Mouse (Mus musculus) urinary bladder, postnatal 4 days (tissue): Measurements from ENCODE around the gene Slc17a2.
A peak's percentile ranks its signal among the peaks of the same experiment; 100 is the strongest.
"Not testable (repeated sequence)": the region's sequence is repeated elsewhere in the genome, so short reads cannot be mapped to it uniquely, and the experiment has no call there.

Source experiments
- DNase-seq, 2 experiments: peaks; one replicate each; pipeline ENCODE4 v3.0.0; 2021 to 2022; ENCODE audit warnings: low spot score in 2 of 2

The Slc17a2 gene

GRCm38 (mm10) chr13:23806422-23807052, at the start of gene Slc17a2:
Gene Slc17a2 (plus strand): TSS chr13:23806993.
- no peak for DNase-seq

- DNase-seq = no peak
Observed at GRCm38 (mm10) chr13:23757211-23757773, 49.5 kb upstream of the Slc17a2 start.

GRCm38 (mm10) chr13:23757921-23758320, 48.9 kb upstream of the Slc17a2 start:
- DNase-seq = no peak

GRCm38 (mm10) chr13:23759251-23759771, 47.5 kb upstream of the Slc17a2 start:
- DNase-seq = no peak

- no peak for DNase-seq
Observed at GRCm38 (mm10) chr13:23759916-23760239, 46.9 kb upstream of the Slc17a2 start.

- no peak for DNase-seq
Observed at GRCm38 (mm10) chr13:23760240-23760971, 46.4 kb upstream of the Slc17a2 start.

GRCm38 (mm10) chr13:23760972-23761864, 45.6 kb upstream of the Slc17a2 start, which contains the start of gene Hist1h4a:
Gene Hist1h4a (minus strand): TSS chr13:23761230.
- DNase-seq = peak; percentile 98 to 99

- peak in 1 of 2 experiments; percentile 35 for DNase-seq
Observed at GRCm38 (mm10) chr13:23761871-23762821, 44.6 kb upstream of the Slc17a2 start, which contains the start of gene Hist1h3a. Gene Hist1h3a (minus strand): TSS chr13:23762386.

- DNase-seq = no peak
Observed at GRCm38 (mm10) chr13:23763242-23763585, 43.6 kb upstream of the Slc17a2 start.

- peak; percentile 80 to 81 for DNase-seq
Observed at GRCm38 (mm10) chr13:23763586-23764323, 43.0 kb upstream of the Slc17a2 start, which contains the start of gene Hist1h1a. Gene Hist1h1a (plus strand): TSS chr13:23763666.

GRCm38 (mm10) chr13:23764324-23765171, 42.2 kb upstream of the Slc17a2 start:
- DNase-seq = no peak

- no peak for DNase-seq
Observed at GRCm38 (mm10) chr13:23765172-23765513, 41.6 kb upstream of the Slc17a2 start.

GRCm38 (mm10) chr13:23766772-23767171, 40.0 kb upstream of the Slc17a2 start:
- DNase-seq = no peak

- no peak for DNase-seq
Observed at GRCm38 (mm10) chr13:23768834-23769397, 37.9 kb upstream of the Slc17a2 start.

- not testable (repeated sequence) for DNase-seq
Observed at GRCm38 (mm10) chr13:23769613-23770012, 37.2 kb upstream of the Slc17a2 start, which contains the start of gene Trim38. Gene Trim38 (plus strand): TSS chr13:23769913.

- peak in 1 of 2 experiments; percentile 28 for DNase-seq
Observed at GRCm38 (mm10) chr13:23772561-23773313, 34.1 kb upstream of the Slc17a2 start.

- DNase-seq = no peak
Observed at GRCm38 (mm10) chr13:23778339-23778738, 28.5 kb upstream of the Slc17a2 start.

- DNase-seq = no peak
Observed at GRCm38 (mm10) chr13:23779025-23779424, 27.8 kb upstream of the Slc17a2 start.
